Mouse (Mus musculus): Measurements from ENCODE around the gene Sox21. TPM values are rescaled to one million over a fixed set of nuclear protein-coding genes. Genes with fewer than 3 reads are reported as not detected.

Sox21 gene
- polyA plus RNA-seq, 1 experiment = 28.5 TPM

DNA sequence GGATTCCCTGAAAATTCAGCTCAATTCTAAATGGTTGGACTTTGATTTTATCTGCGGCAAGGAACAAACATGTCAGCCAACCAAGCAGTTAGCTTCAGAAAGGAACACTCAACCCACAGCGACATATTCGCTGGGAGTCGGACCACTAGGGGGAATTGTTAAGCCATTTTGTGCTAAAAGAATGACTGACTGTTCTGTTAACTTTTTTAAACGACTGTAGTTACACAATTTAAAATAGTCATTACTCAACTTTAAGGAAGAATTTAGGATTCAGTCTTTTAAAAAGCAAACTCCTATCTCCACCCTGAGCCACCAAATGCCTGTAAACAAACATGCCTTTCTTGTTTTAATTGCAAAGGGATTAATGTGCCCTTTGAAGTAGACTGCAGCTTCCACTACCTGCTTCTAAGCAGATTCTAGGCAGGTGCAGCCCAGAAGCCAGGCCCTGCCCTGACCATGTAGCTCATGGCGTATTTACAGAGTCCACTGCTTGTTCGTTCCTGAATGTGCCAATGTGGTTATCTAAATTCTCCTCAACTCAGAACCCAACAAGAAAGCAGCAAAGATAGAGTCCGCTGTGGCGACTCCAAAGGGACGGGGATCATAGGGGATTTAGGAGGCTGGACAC is 43.7 kb downstream of the Sox21 start:
- DNase-seq (ENCODE audit: low read depth) = peak; percentile 57
- TF ChIP-seq CTCF (IDR thresholded peaks at IDR 0.05; ENCODE audit: borderline replicate concordance, extremely low read depth, insufficient read depth, insufficient read length) (peak; percentile 29; the same call in 1 of the 2 replicates), POLR2A (IDR thresholded peaks at IDR 0.05; ENCODE audit: borderline replicate concordance, extremely low read depth, insufficient read depth, insufficient read length, poor library complexity, severe bottlenecking) (no peak)

DNA sequence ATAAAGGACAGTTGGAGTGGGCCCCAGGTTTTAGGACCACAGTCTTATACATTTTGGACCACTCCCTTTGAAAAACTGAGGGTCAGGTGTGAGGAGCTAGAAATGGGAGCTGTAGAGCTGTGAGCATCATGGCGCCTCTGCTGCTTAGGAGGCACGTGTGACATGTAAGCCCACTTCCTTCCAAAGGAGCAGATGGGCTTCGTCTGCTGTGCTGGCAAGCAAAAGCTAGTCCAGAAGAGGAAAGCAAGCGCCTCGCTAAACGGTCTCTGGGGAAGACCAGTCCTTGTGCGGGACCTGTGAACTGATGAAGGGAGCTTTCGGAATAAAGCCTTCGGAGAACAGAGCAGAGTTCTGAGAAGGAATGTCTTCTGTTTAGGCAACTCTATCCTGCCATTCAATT is 45.4 kb downstream of the Sox21 start:
- DNase-seq (ENCODE audit: low read depth) = peak; percentile 71
- TF ChIP-seq CTCF (IDR thresholded peaks at IDR 0.05; ENCODE audit: borderline replicate concordance, extremely low read depth, insufficient read depth, insufficient read length) (no peak), POLR2A (IDR thresholded peaks at IDR 0.05; ENCODE audit: borderline replicate concordance, extremely low read depth, insufficient read depth, insufficient read length, poor library complexity, severe bottlenecking) (no peak)

Other genes with a start within 250 kb of the Sox21 start
- gene Dct, start 184.8 kb downstream of the Sox21 start, polyA plus RNA-seq (2012; rRNA removed) = 3.1 and 7.6 TPM in 2 replicates
- 17.6 and 20.3 TPM in 2 replicates for gene Tgds, start 104.3 kb downstream of the Sox21 start, polyA plus RNA-seq (2012; rRNA removed)
- 26.5 and 26.6 TPM in 2 replicates for gene Gpr180, start 99.9 kb downstream of the Sox21 start, polyA plus RNA-seq (2012; rRNA removed)
- gene Gm9376, start 29.9 kb upstream of the Sox21 start, polyA plus RNA-seq (2012; rRNA removed) = not detected in 2 replicates

Data from brain, embryonic 14.5 days (tissue).